Mouse (Mus musculus) spleen, postnatal 36 days (tissue): Measurements from ENCODE around the gene Calm3.

ENCODE experiments used
- DNase-seq, 2 experiments: peaks; one replicate each; pipeline ENCODE4 v3.0.0; 2022; ENCODE audit warnings: low spot score in 2 of 2, mixed read lengths in 1 of 2

The Calm3 gene

GRCm38 (mm10) chr7:16940292-16940691 lies 16.4 kb upstream of the Calm3 start:
- no peak for DNase-seq

DNA sequence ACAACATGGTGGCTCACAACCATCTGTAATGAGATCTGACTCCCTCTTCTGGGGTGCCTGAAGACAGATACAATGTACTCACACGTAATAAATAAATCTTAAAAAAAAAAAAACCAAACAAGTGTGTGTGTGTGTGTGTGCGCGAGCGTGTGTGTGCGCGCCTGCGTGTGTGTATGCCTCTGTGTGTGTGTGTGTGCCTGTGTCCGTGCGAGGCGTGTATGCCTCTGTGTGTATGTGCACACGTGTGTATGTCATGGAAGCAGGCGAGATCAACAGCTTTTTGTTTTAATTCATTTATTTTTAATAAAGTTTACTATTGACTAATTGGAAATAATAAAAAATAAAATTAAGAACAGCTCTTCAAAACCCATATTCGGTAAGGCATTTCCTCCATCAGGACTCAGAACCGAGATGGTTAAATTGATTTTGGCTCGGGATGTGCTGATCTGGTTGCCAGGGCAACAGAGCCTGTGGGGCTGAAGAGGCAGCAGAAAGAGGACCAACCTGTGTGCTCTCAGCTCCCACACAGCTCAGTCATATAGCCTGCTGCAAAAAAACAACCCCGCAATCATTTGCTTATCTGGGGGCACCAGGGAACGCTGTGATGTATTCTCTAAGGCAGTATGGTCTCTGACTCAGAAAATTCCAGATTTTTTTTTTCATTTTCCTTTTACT lies 14.3 kb upstream of the Calm3 start:
- no peak for DNase-seq

- no peak for DNase-seq
Measured at GRCm38 (mm10) chr7:16937312-16937711, 13.4 kb upstream of the Calm3 start.

DNA sequence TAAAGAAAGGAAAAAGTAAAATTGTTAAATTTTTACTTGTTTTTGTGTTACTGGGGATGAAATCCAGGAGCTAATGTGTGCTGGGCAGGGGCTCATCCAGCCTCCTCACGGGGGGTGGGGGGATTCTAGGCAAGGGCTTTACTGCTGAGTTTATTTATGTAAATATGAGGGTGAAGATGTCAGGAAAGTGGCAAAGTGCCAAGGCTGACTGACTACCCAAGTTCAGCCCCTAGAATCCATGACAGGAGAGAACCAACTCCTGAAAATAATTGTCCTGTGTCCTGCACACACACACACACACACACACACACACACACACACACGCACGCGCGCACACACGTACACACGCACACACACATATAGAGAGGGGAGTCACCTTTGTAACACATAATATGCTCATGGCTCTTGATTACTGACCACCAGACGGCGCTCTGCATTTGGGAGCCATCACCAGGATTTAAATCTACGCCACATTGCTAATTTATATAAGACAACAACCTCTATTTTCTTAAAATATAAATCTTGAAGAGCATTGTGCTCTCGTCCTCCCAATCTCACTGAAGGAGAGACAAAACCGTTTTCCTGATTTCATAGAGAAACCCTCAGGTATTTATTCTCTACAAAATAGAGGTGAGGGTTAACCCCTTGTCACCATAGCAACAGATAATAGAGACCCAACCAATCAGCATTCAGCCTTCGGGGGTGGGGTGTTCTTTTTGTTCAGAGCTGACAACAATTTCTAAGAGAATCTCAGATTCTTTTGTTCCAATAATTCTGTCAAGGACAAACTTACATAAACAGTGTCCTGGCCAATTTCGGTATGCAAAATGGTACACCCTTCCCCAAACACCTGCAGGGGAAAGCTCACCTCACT lies 9.0 kb upstream of the Calm3 start:
- DNase-seq = peak in 1 of 2 experiments; percentile 55

DNA sequence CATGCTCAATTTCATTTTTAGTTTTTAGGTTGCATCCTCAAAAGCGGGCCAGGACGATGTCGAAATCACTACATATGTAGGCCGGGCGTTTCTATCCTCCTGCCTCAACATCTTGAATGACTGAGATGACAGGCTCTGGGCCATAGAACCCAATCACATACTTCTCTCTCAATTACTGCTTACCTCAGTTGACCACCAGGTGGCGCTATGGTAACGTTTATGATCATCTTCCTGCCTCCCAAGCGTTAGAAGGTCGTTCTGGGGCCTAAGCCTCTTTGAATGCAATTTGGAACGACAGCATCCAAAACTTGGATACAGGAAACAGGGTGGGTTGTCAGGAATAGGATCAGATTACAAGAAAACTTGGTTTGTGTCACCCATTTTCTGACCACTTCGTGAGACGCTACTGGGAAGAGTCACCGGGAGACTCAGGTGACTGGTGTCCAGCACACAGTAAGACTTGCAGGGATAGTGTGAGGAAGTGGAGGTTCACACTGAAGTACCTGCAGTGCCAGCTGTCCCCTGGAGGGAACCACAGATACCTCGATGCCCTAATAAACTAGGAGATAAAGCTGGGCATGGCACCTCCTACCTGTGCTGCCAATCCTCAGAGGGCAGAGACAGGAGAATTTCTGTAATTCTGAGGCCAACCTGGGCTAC lies 8.2 kb upstream of the Calm3 start:
- DNase-seq = peak; percentile 62 to 74

DNA sequence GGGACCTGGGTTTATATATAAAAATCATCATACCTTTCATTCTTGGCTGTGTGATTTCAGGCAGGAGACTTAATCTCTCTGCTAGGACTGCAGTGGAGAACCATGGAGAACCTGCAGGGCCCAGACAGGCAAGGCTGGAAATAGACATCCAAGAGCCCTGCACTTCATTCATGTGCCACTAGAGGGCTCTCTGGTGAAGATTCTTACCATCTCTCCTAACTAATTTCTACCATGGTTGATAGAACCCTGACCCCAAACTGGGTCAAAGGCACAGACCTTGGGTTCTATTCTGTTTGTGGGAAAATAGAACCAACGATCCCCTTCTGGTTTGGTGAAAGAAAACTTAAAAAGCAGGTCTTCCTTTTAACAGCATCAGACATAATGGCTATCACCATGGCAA lies 6.9 kb upstream of the Calm3 start:
- peak; percentile 31 to 53 for DNase-seq

DNA sequence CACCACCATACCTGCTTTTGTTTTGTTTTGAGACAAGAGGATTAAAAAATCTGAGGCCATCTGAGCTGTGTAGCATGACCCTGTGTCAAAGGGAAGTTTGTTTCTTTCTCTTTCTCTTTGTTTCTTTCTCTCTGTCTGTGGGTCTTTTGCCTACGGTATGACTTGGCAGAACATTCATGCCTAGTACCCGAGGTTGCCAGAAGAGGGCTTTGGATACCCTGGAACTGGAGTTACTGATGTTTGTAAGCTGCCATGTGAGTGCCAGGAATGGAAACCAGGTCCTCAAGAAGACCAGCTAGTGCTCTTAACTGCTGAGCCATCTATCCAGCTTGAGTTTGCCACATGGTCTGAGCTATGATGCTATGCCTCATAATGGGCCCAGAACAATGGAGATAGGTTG lies 4.4 kb upstream of the Calm3 start:
- DNase-seq = no peak

DNA sequence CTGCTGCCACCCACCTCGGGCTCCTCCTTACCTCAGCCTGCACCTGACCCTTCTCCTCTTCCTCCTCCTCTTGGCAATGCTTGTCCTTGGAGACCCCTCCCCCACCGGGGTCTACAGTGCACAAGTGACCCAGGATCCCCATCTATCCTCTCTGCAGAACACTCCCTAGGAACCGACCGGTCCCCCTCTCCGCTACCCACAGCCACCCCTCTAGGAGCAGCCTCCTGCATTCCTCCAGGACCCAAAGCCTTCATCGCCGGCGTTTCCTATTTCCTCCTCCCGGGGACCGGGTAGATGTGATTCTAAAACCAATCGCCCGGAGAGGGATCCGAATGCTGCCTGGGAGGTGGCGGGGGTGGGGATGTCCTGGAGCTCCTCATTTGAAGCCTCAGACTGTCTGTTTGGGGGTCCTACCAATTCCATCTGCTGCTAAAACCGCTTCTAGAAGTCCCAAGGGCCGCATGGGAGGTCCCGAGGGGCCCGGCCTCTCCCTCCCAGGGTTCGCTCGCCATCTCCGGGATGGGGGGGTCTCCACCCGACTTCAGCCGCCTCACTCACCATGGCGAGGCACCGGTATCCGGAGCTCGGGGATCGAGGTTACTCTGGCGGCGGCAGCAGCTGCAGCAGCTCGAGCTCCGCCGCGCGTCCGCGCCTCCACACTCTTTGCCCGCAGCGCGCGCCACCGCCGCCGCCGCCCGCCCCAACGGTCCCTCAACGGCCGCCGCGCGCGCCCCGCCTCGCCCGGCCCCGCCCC lies 454 bp downstream of the Calm3 start:
- peak; percentile 19 to 39 for DNase-seq

DNA sequence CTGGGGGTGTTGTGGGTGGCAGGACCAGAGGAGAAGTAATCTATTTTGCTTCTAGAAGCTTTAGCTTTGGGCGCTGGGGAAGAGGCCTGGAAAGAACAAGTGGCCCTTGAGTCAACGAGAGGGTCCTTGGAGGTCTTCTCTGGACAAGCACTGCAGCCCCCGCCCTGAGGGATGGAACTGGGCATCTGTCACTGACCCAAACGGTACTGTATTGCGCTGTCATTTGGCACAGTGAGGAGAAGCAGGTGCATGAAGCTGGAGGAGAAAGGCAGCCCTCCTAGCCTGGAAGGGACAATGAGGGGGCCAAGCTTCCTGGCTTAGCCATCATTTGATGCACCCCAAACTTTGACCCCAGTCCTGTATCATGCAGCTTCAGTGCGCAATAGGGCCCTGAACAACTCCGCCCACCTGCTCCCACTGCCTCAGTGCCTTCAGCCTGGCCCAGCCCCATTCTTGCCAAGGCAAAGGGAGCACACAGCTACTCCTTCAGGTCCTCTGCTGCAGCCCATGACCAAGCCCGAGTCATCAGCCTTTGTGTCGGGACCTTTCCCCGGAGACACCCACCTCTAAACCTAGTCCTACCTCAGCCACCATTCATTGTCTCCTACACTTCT lies 1.4 kb downstream of the Calm3 start:
- peak; percentile 25 to 37 for DNase-seq

DNA sequence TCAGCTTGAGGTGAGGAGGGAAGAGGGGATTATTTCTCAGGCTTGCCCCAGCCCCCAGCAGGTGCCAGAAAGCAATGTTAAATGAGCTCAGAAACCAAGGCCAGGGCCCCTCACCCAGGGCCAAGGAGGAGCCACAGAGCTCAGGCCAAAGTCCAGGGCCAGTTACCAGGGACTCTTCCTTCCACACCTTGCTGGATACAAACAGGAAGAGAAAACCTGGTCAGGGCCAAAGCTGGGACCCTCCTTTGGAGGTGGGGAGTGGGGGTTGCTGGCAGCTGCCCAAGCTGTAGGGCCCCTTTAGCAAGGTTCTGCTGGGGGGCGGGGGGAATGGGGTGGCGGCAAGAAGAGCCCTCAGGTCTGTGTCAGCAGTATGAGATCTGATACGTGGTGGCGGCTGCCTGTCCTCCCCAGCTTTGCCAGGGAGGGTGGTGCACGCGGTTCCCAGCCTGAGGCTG lies 2.0 kb downstream of the Calm3 start:
- DNase-seq = no peak

DNA sequence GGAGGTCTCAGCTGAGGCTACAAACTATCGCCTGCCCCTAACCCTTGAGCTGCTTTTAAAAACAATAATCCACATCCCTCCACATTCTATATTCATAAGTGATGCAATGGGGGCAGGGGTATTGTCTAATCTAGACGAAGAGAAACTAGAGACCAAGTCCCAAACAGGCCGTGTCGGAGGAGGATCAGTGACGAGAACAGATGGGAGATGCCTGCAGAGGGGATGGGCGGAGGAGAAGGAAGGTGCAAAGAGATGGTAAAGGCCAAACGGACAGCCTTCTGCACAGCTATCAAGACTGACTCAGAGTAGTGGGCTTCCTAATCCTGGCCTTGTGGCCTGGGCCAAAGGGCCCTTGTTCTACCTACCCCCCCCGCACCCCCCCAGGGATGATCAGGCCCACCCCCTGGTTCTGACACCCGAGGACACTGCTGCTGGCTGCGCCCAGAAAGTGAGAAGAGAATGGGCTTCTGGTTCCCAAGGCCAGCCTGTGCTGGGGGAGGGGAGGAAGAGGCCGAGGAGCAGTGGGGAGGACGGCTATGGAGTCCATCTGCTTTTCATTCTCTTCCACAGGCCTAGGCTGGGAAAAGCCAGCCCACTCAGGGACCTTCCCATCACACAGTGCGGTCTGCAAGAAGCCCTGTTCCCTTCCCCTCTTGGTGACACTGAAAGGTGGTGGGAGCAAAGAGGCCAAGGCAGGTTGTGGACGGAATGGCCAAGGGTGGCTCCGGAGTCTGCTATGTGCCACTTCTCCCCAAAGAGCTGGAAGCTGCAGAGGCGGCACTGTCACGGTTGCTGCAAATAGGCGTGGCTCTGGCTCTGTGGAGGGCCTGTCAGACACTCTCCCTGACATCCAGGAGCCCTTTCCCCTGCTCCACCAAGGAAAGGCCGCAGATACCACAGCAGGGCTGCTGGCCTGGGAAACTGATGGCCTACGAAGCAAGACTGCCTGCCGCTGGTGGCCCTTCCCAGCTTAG lies 2.8 kb downstream of the Calm3 start:
- DNase-seq = no peak

DNA sequence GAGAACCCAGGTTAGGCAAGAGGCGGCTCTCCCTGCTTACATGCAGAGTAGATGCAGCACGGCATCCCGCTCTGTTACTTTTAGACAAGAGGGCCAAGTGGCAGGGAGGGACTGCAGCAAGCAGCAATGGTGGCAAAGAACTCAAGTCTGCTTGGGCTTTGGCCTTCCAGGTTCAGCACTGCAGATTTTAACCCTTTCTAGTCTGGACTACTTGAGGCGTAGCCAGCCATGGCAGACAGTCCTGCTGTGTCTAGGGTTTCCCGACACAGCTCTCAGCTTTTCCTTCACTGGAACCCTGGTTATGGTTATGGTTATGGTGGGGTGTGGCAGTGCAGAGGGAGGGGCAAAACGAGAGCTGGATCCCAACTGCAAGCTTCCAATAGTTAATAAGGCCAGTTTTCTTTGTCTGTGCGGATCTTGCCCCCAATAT lies 3.7 kb downstream of the Calm3 start:
- DNase-seq = no peak

DNA sequence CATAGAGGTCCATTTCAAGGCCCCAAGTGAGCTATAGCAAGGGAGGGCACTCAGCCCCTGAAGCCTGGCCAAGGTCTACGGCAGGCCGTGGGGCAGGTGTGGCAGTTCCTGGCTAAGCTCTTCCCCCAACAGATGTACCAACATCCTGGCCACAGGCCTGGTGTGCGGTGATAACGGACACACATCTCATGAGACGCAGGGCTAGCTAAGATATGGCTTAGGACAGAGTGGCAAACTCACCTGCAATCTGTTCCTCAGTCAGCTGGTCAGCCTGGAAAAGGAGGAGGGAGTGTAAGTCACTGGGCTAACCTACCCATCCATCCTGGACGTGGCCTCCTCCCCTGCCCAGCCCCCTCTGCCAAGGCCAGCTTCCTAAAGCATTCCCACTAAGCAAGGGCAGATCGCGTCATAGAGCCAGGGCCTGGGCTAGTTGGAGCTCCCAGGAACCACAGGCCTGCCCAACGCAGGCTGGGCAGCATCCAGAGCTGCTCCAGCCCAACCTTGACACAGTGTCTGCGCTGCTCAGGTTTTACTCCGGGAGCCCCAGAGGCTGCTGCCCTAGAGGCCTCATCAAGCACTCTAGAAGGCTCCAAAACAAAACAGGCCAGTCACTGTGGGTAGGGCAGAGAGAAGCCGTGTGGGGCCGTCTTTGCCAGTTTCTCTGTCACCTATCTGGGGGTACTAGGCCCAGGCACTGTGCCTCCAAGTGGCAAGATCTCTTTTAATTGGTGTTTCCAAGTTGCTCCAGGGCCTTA lies 4.3 kb downstream of the Calm3 start:
- no peak for DNase-seq

GRCm38 (mm10) chr7:16918670-16919069 lies 5.2 kb downstream of the Calm3 start:
- DNase-seq = no peak

DNA sequence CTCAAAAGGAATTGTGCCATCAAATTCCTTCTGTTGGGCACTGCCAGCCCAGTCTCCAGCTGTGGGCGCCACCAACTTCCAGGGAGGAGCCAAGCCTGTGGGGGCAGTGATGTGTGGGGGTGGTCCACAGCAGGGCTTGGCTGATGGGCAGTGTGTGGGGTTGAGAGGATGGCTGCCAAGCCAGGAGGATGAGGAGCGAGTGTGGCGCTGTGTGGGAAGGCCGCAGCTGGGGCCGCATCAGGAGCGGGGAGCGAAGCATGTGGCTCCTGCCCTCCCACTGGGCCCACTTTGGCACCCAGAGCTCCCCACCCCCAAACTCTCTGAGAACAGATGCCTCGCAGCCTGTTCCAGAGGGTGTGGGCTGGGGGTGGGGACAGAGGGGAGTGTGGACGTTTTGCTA lies 5.9 kb downstream of the Calm3 start:
- no peak for DNase-seq

- no peak for DNase-seq
Measured at GRCm38 (mm10) chr7:16917447-16917846, 6.5 kb downstream of the Calm3 start.

- DNase-seq = no peak
Measured at GRCm38 (mm10) chr7:16916342-16917265, 7.3 kb downstream of the Calm3 start.
